Mouse (Mus musculus) cerebellum, adult 2 months (tissue): ENCODE data around the gene Nemp2. TPM values are rescaled to one million over a fixed set of nuclear protein-coding genes. Genes with fewer than 3 reads are reported as not detected.

Experiments
- DNase-seq, 2 experiments: peaks; one replicate each; pipeline ENCODE4 v3.0.0; 2021
- H3K27ac ChIP-seq: fragments of 200-500 bp; 2 replicates; pipeline ENCODE4 v1.5.1; 2012; ENCODE audit warnings: low read length, control low read depth, inconsistent platforms; ENCODE audit not compliant: insufficient read depth
- H3K27me3 ChIP-seq: fragments of 200-500 bp; 2 replicates; pipeline ENCODE4 v1.6.1; 2012; ENCODE audit warnings: inconsistent platforms, mild to moderate bottlenecking, low read length, moderate library complexity; ENCODE audit not compliant: control insufficient read depth, insufficient read depth
- H3K4me1 ChIP-seq: fragments of 200-500 bp; 2 replicates; pipeline ENCODE4 v1.6.1; 2011; ENCODE audit warnings: low read length; ENCODE audit not compliant: control insufficient read depth, insufficient read depth
- H3K4me3 ChIP-seq: fragments of 200-500 bp; replicated peaks from 2 replicates; pipeline ENCODE3; 2011; ENCODE audit warnings: mild to moderate bottlenecking, low read depth, low read length, control low read depth; ENCODE audit not compliant: insufficient read depth
- CTCF ChIP-seq: fragments of 200-500 bp; IDR thresholded peaks from 2 replicates; pipeline ENCODE4 v1.5.1; 2011; ENCODE audit warnings: low read depth, mild to moderate bottlenecking, control low read depth, low read length, moderate library complexity, borderline replicate concordance; ENCODE audit not compliant: insufficient read depth
- POLR2A ChIP-seq: fragments of 200-500 bp; IDR thresholded peaks from 2 replicates; pipeline ENCODE4 v1.6.1; 2011; ENCODE audit warnings: low read length, control low read depth, borderline replicate concordance; ENCODE audit not compliant: insufficient read depth
- WGBS: fragments of 180-500 bp; shearing (Covaris S2); methylation state at CpG from one replicate; pipeline ENCODE4 v1.1.7; 2018; 5-methylcytosine and 5-hydroxymethylcytosine counted together
- polyA plus RNA-seq: library from polyadenylated mRNA; depleted of rRNA; stranded (reverse); fragments of >200 nt; gene quantifications from 2 replicates; pipeline ENCODE4 v1.2.3, GENCODE M21; 2012

The Nemp2 gene
- polyA plus RNA-seq, 1 experiment, result 9.3 TPM

- TF ChIP-seq CTCF (no peak), POLR2A (no peak)
- no peak for DNase-seq
- WGBS, result 86% methylated on average over 7 of the region's 7 CpGs
- Histone ChIP-seq H3K4me3 (no peak overlapping the region), H3K27me3 (no peaks in the 10 kb centered on the region), H3K27ac (no peak overlapping the region), H3K4me1 (no peaks in the 10 kb centered on the region)
These were observed 27.7 kb downstream of the Nemp2 start for GRCm38 (mm10) chr1:52658160-52658559.

- Histone ChIP-seq H3K4me3 (no peak overlapping the region), H3K27ac (no peak overlapping the region), H3K4me1 (no peaks in the 10 kb centered on the region), H3K27me3 (no peaks in the 10 kb centered on the region)
- WGBS, result 92% methylated on average over 2 of the region's 2 CpGs
- no peak for DNase-seq
- TF ChIP-seq CTCF (no peak), POLR2A (no peak)
These were observed 29.8 kb downstream of the Nemp2 start for GRCm38 (mm10) chr1:52660278-52660677.

- no peak overlapping the region for H3K27ac ChIP-seq
- TF ChIP-seq CTCF, result no peak
- no peak for TF ChIP-seq POLR2A
- no peaks in the 10 kb centered on the region for H3K4me1 ChIP-seq
- DNase-seq, result no peak
- no peaks in the 10 kb centered on the region for H3K27me3 ChIP-seq
- H3K4me3 ChIP-seq, result no peak overlapping the region
- WGBS, result 82% methylated on average over 12 of the region's 12 CpGs
These were observed 30.3 kb downstream of the Nemp2 start for GRCm38 (mm10) chr1:52660765-52661164.

GRCm38 (mm10) chr1:52663228-52663627 lies 32.7 kb downstream of the Nemp2 start:
- no peaks in the 10 kb centered on the region for H3K27me3 ChIP-seq
- H3K4me3 ChIP-seq, result no peak overlapping the region
- no peak for TF ChIP-seq POLR2A
- no peak for TF ChIP-seq CTCF
- no peaks in the 10 kb centered on the region for H3K4me1 ChIP-seq
- no peak overlapping the region for H3K27ac ChIP-seq
- no peak for DNase-seq
- WGBS, result 73% methylated on average over 7 of the region's 7 CpGs

- Histone ChIP-seq H3K4me1 (no peaks in the 10 kb centered on the region), H3K27me3 (no peaks in the 10 kb centered on the region), H3K4me3 (no peak overlapping the region), H3K27ac (no peak overlapping the region)
- DNase-seq, result no peak
- 48% methylated on average over 7 of the region's 7 CpGs for WGBS
- TF ChIP-seq CTCF (no peak), POLR2A (no peak)
These were observed 38.3 kb downstream of the Nemp2 start for GRCm38 (mm10) chr1:52668743-52669323.

GRCm38 (mm10) chr1:52669931-52670330 lies 39.4 kb downstream of the Nemp2 start:
- WGBS, result 79% methylated on average over 1 of the region's 1 CpGs
- Histone ChIP-seq H3K4me3 (no peak overlapping the region), H3K27ac (no peak overlapping the region), H3K4me1 (no peaks in the 10 kb centered on the region), H3K27me3 (no peaks in the 10 kb centered on the region)
- no peak for DNase-seq
- TF ChIP-seq CTCF (no peak), POLR2A (no peak)

- 77% methylated on average over 7 of the region's 7 CpGs for WGBS
- H3K27ac ChIP-seq, result no peak overlapping the region
- TF ChIP-seq POLR2A (no peak), CTCF (no peak)
These were observed 45.4 kb downstream of the Nemp2 start for GRCm38 (mm10) chr1:52675561-52676551.

GRCm38 (mm10) chr1:52676621-52677020 lies 46.1 kb downstream of the Nemp2 start:
- Histone ChIP-seq H3K4me1 (no peaks in the 10 kb centered on the region), H3K4me3 (no peak overlapping the region), H3K27ac (no peak overlapping the region), H3K27me3 (no peaks in the 10 kb centered on the region)
- WGBS, result 29% methylated on average over 3 of the region's 3 CpGs
- TF ChIP-seq CTCF (no peak), POLR2A (no peak)
- DNase-seq, result peak; percentile 47 to 62

More at GRCm38 (mm10) chr1:52675561-52676551, 45.4 kb downstream of the Nemp2 start:
- no peaks in the 10 kb centered on the region for H3K4me1 ChIP-seq
- no peak for DNase-seq
- no peaks in the 10 kb centered on the region for H3K27me3 ChIP-seq
- no peak overlapping the region for H3K4me3 ChIP-seq
